Mouse (Mus musculus) liver, embryonic 16.5 days (tissue): ENCODE data around the gene Map3k4. TPM values are rescaled to one million over a fixed set of nuclear protein-coding genes. Genes with fewer than 3 reads are reported as not detected.
A peak's percentile ranks its signal among the peaks of the same experiment; 100 is the strongest.

Source experiments
- ATAC-seq: fragments of 200-750 bp; cut with Nextera tagmentation; 2 replicates; pipeline ENCODE4 v1.8.0; 2017; ENCODE audit warnings: low read depth, mild to moderate bottlenecking, moderate number of reproducible peaks, moderate library complexity
- H3K27ac ChIP-seq: fragments of 300-500 bp; sonication (generic); 2 replicates; pipeline ENCODE4 v1.5.1; 2014; ENCODE audit warnings: mild to moderate bottlenecking, low read length
- H3K27me3 ChIP-seq: fragments of 300-500 bp; sonication (generic); 2 replicates; pipeline ENCODE4 v1.6.1; 2014; ENCODE audit warnings: low read depth, low read length, mixed read lengths; ENCODE audit not compliant: control insufficient read depth, insufficient read depth
- H3K36me3 ChIP-seq: fragments of 300-500 bp; sonication (generic); 2 replicates; pipeline ENCODE4 v1.6.1; 2014; ENCODE audit warnings: mild to moderate bottlenecking; ENCODE audit not compliant: control insufficient read depth, insufficient read depth
- H3K4me1 ChIP-seq: fragments of 300-500 bp; sonication (generic); 2 replicates; pipeline ENCODE4 v1.6.1; 2014; ENCODE audit warnings: low read depth, low read length, mixed read lengths; ENCODE audit not compliant: control insufficient read depth
- H3K4me2 ChIP-seq: fragments of 300-500 bp; sonication (generic); 2 replicates; pipeline ENCODE4 v1.6.1; 2014; ENCODE audit warnings: low read depth, low read length, mixed read lengths
- H3K4me3 ChIP-seq: fragments of 300-500 bp; sonication (generic); 2 replicates; pipeline ENCODE4 v1.5.1; 2014; ENCODE audit warnings: low read depth, mild to moderate bottlenecking, low read length
- H3K9ac ChIP-seq: fragments of 300-500 bp; sonication (generic); 2 replicates; pipeline ENCODE4 v1.6.1; 2014; ENCODE audit warnings: low read depth, low read length
- H3K9me3 ChIP-seq: fragments of 300-500 bp; sonication (generic); replicated peaks from 2 replicates; pipeline ENCODE4 v1.6.1; 2016; ENCODE audit warnings: low read length; ENCODE audit not compliant: control insufficient read depth
- WGBS: fragments of 180-500 bp; shearing (Covaris S2); extraction: QIAGEN DNeasy Blood & Tissue Kit; methylation state at CpG from one replicate; pipeline ENCODE4 v1.1.7; 2014; ENCODE audit not compliant: insufficient replicate concordance; 5-methylcytosine and 5-hydroxymethylcytosine counted together
- polyA plus RNA-seq: library from polyadenylated mRNA; unstranded; fragments of >200 nt; fragmentation: Nextera tagmentation; extraction: Ambion mirVana; gene quantifications from 2 replicates; pipeline ENCODE4 v1.2.1, GENCODE M21; 2015

The Map3k4 gene
- polyA plus RNA-seq, 1 experiment from 2014 or later = 9.5 TPM

DNA sequence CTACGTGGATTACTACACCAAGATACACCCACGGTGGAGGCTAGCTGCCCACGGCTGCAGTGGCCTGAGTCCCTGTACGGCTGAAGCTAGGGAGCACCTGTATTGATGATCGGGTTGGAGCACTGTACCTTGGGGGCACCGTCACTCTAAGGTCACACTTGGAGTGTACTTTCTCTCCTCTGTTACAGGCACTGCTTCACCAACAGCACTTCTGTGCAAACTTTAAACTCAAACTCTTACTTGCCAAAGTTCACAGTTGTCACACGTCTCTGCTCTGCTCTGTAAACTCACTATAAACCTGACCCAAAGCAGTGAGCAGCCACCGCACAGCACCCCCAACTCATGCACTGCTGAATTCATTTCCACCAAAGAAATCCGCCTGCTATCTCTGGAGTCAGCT is 9.1 kb downstream of the Map3k4 start:
- WGBS = 61% methylated on average over 9 of the region's 9 CpGs
- no peak overlapping the region for H3K4me2 ChIP-seq
- H3K27ac ChIP-seq = peak overlapping the region; percentile 49; the same call in 1 of the 2 replicates

DNA sequence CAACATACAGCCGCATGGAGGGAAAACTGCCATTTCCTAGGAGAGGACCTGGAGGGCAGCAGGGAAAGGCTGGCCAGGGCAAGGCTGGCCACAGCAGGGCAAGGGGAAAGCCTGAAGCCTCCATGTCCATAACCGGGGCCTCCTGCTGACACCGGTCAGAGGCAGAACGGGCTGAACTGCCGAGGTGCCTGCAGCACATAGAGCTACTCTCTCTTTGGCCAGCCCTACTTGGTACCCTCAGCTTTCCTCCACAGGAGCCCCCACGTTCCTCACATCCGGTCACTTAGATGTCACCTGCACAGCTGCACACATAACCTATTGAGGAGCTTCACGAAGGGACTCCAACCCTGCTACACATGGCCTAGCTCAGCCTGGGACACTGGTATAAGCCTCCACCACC is 9.5 kb downstream of the Map3k4 start:
- 73% methylated on average over 8 of the region's 8 CpGs for WGBS
- no peak overlapping the region for H3K4me3 ChIP-seq
- no peaks in the 10 kb centered on the region for H3K9me3 ChIP-seq
- peak overlapping the region; percentile 34 for H3K27ac ChIP-seq
- H3K36me3 ChIP-seq = no peaks in the 10 kb centered on the region
- peak; percentile 37; the same call in 1 of the 2 replicates for ATAC-seq
- H3K4me1 ChIP-seq = peaks cover 11% of the 10 kb centered on the region
- no peak overlapping the region for H3K9ac ChIP-seq
- H3K4me2 ChIP-seq = no peak overlapping the region
- H3K27me3 ChIP-seq = no peaks in the 10 kb centered on the region

More for the DNA sequence above, 9.1 kb downstream of the Map3k4 start:
- H3K9me3 ChIP-seq = no peaks in the 10 kb centered on the region
- H3K4me1 ChIP-seq = peaks cover 11% of the 10 kb centered on the region
- H3K27me3 ChIP-seq = no peaks in the 10 kb centered on the region
- H3K9ac ChIP-seq = no peak overlapping the region
- peak; percentile 74 for ATAC-seq
- H3K4me3 ChIP-seq = no peak overlapping the region
- H3K36me3 ChIP-seq = no peaks in the 10 kb centered on the region

DNA sequence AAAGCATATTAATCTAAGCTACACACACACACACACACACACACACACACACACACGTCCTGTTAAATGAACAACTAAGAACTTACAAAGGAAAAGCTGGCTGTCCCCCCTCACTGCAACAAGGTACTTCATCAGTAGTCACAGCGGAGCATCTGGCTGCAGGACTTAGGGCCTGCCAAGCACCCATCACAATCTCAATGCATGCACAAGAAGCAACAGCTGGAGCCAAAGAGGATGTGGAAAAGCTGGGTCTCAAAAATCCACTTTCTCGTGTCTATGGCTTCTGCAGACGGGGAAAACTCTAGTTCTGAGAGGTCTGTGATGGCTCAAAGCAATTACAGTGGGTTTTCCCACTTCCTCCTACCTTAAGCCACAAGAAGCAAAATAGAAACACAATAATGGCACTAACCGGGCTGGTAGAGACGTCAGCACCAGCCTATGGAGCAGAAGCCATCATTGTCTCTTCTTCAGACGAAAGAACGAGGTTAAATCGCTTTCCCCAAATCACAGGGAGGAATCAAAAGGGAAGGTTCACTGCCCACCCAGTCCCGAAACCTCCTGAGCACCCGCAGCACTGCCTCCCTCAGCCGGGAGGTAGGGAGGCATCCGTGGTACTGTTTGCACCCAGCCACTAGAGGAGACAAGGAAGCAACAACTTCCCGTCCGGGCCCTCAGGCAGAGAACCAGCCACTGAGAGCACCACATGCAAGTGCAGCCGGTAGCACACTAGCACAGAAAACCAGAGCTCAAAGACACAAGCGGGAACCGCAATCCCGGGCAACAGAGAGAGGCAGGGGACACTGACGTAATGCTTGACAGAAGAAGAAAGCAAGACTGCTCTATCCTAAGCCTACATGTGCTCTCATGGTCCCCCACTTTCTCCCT is 11.1 kb downstream of the Map3k4 start:
- no peaks in the 10 kb centered on the region for H3K27me3 ChIP-seq
- 27% methylated on average over 20 of the region's 20 CpGs for WGBS
- no peak overlapping the region for H3K27ac ChIP-seq
- H3K9ac ChIP-seq = no peak overlapping the region
- peaks cover 11% of the 10 kb centered on the region for H3K4me1 ChIP-seq
- H3K4me2 ChIP-seq = 0 out of 2 replicates have a peak overlapping the region, but pooled peaks have one; percentile 13
- no peak for ATAC-seq
- no peaks in the 10 kb centered on the region for H3K36me3 ChIP-seq
- H3K9me3 ChIP-seq = no peaks in the 10 kb centered on the region
- no peak overlapping the region for H3K4me3 ChIP-seq

DNA sequence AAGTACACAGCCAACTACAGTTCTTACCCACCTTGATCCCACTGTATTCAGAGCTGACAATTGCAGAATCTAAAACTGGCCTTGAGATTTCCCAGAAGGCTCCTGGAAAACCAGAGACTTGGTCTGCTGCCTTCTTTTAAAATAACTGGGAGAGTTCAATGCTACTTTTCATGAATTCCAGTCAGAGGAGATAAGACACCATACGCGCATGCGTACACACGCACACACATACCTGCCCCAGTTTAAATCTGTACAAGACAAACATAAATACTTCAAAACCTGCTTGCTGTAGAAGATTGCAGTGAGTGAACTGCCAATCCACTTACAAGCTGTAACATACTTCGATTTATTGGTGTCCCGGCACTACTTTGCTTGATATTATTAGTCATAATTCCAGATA is 13.9 kb downstream of the Map3k4 start:
- Histone ChIP-seq H3K36me3 (no peaks in the 10 kb centered on the region), H3K27me3 (no peaks in the 10 kb centered on the region), H3K4me3 (no peak overlapping the region), H3K27ac (no peak overlapping the region), H3K4me1 (peaks cover 11% of the 10 kb centered on the region), H3K9ac (no peak overlapping the region), H3K4me2 (no peak overlapping the region), H3K9me3 (no peaks in the 10 kb centered on the region)
- ATAC-seq = no peak
- WGBS = 85% methylated on average over 6 of the region's 6 CpGs

DNA sequence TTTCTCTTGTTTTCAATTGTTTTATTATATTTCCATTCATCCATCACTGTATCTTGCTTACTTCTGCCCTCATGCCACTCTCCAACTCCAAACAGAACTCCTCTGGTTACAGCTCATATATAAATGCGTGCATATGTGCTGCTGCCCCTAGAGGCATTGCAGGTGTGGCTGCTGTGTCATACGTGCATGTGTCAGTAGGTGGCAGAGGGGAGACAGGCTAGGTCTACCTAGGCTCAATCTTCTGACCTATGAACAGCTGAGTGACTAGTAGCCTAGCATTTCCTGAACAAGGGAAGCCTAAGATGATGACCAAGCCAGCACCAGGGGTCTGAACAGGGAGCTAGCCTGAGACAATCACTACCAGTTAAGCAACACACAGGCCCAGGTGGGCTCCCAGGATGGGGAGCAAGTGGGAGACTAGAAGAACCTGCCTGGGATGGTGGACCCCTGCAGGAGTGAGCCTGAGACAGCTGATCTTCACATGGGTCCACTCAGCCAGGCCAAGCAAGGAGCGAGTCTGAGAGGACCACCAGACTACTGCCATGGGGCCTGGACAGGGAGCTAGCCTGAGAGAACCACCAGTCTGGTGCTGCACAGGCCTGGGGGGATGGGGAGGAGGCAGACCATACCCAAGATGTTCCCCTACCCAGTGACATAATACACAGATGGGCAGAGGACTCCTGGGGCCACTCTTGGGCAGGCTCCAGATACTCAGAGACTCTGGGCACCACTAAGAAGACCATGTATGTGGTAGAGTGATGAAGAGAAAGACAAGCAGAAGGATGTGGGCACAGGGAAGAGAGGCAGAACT is 17.5 kb downstream of the Map3k4 start:
- Histone ChIP-seq H3K9me3 (no peaks in the 10 kb centered on the region), H3K9ac (no peak overlapping the region), H3K36me3 (no peaks in the 10 kb centered on the region), H3K27ac (no peak overlapping the region), H3K27me3 (no peaks in the 10 kb centered on the region), H3K4me3 (no peak overlapping the region), H3K4me1 (peaks cover 13% of the 10 kb centered on the region), H3K4me2 (no peak overlapping the region)
- WGBS = 32% methylated on average over 3 of the region's 3 CpGs
- ATAC-seq = peak; percentile 64

DNA sequence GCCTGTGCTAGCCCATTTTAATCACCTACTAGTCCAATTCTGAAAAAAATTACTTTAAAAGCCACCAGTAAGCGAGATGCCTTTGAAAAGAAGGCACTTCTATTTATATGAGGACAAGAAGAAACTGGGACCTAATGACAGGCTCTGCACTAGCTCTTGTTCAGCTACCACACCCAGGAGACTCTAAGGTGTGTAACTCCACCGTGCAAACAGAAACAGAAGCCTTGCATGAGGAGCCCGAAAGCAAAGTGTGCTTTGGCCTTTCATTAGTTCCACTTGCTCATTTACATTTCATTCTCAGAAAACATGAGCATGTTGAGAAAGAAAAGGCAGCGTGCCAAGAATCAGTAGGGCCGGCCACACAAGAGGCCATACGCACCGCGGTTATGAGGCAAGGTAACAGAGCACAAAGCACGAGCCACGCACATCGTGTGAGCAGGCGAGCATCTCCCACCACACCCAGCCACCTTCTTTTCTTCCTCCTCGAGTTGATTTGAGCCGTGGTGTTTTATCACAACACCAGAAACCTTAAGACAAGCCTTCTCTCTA is 18.4 kb downstream of the Map3k4 start:
- no peaks in the 10 kb centered on the region for H3K36me3 ChIP-seq
- peak; percentile 35 for ATAC-seq
- no peak overlapping the region for H3K4me2 ChIP-seq
- no peak overlapping the region for H3K27ac ChIP-seq
- no peak overlapping the region for H3K9ac ChIP-seq
- no peak overlapping the region for H3K4me3 ChIP-seq
- H3K4me1 ChIP-seq = peaks cover 13% of the 10 kb centered on the region
- H3K9me3 ChIP-seq = no peaks in the 10 kb centered on the region
- H3K27me3 ChIP-seq = no peaks in the 10 kb centered on the region
- WGBS = 70% methylated on average over 14 of the region's 14 CpGs

DNA sequence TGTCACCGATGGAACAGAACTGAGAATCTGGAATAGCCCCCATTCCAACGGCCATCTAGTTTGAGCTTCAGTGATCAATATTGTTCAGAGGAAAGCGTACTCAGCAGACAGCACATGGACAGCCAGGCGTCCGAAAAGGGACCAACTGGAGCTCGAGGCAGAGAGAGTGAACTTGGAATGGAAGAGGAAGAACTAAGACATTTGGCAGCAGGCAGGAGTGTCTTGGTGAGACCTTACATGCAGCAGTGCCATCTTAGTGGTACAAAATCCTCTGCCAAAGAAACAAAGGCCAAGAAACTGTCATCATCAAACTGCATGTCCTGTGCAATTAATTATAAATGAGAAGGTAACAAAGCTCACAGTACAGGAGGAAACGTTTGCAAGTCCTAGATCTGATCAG is 19.2 kb downstream of the Map3k4 start:
- Histone ChIP-seq H3K27ac (no peak overlapping the region), H3K4me1 (peaks cover 10% of the 10 kb centered on the region), H3K9me3 (no peaks in the 10 kb centered on the region), H3K4me2 (no peak overlapping the region), H3K27me3 (no peaks in the 10 kb centered on the region), H3K36me3 (no peaks in the 10 kb centered on the region), H3K4me3 (no peak overlapping the region), H3K9ac (no peak overlapping the region)
- ATAC-seq = no peak
- WGBS = 57% methylated on average over 7 of the region's 7 CpGs

DNA sequence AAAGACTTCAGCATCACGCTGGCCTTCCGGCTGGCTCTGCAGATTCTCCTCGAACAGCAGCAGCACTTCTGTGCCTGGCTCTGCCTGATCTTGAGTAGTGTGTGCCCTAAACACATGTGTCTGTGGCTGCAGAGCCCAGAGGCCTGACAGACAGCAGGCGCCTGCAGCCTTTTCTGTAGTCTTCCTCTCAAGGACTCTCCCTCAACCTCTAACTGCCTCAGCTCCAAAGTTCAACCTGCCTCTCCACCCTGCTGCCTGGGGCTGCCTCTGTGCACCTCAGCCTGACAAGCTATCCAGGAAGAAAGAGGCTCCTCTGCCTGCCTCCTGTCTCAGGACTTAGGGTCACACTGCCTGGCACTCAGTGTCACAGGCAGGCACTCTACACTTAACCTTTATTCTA is 20.6 kb downstream of the Map3k4 start:
- peak overlapping the region; percentile 36; the same call in 1 of the 2 replicates for H3K27ac ChIP-seq
- no peak overlapping the region for H3K4me2 ChIP-seq
- H3K9ac ChIP-seq = no peak overlapping the region
- H3K9me3 ChIP-seq = no peaks in the 10 kb centered on the region
- H3K27me3 ChIP-seq = no peaks in the 10 kb centered on the region
- H3K36me3 ChIP-seq = no peaks in the 10 kb centered on the region
- H3K4me3 ChIP-seq = no peak overlapping the region
- peaks cover 10% of the 10 kb centered on the region for H3K4me1 ChIP-seq
- no peak for ATAC-seq
- 66% methylated on average over 4 of the region's 4 CpGs for WGBS
